Mouse (Mus musculus): ENCODE results near the gene Myh14.

The Myh14 gene

GRCm38 (mm10) chr7:44630437-44630836, 40.2 kb downstream of the Myh14 start:
- DNase-seq (ENCODE audit: low spot score): no peak

GRCm38 (mm10) chr7:44628402-44629034, 42.1 kb downstream of the Myh14 start:
- no peak for DNase-seq (ENCODE audit: low spot score)

- DNase-seq (ENCODE audit: low spot score): no peak
Measured at GRCm38 (mm10) chr7:44626966-44627365, 43.7 kb downstream of the Myh14 start.

- DNase-seq (ENCODE audit: low spot score): no peak
Measured at GRCm38 (mm10) chr7:44626068-44626385, 44.6 kb downstream of the Myh14 start.

GRCm38 (mm10) chr7:44625241-44626067, 45.2 kb downstream of the Myh14 start:
- DNase-seq (ENCODE audit: low spot score): no peak

GRCm38 (mm10) chr7:44624828-44625227, 45.8 kb downstream of the Myh14 start:
- no peak for DNase-seq (ENCODE audit: low spot score)

- no peak for DNase-seq (ENCODE audit: low spot score)
Measured at GRCm38 (mm10) chr7:44624543-44624826, 46.2 kb downstream of the Myh14 start.

GRCm38 (mm10) chr7:44623714-44624542, 46.7 kb downstream of the Myh14 start:
- no peak for DNase-seq (ENCODE audit: low spot score)

- no peak for DNase-seq (ENCODE audit: low spot score)
Measured at GRCm38 (mm10) chr7:44617059-44617458, 53.6 kb downstream of the Myh14 start.

GRCm38 (mm10) chr7:44615987-44616386, 54.7 kb downstream of the Myh14 start:
- no peak for DNase-seq (ENCODE audit: low spot score)

- no peak for DNase-seq (ENCODE audit: low spot score)
Measured at GRCm38 (mm10) chr7:44615309-44615708, 55.3 kb downstream of the Myh14 start.

GRCm38 (mm10) chr7:44614041-44614688, 56.5 kb downstream of the Myh14 start:
- DNase-seq (ENCODE audit: low spot score): no peak

GRCm38 (mm10) chr7:44612192-44612591, 58.5 kb downstream of the Myh14 start:
- DNase-seq (ENCODE audit: low spot score): no peak

- no peak for DNase-seq (ENCODE audit: low spot score)
Measured at GRCm38 (mm10) chr7:44606171-44606901, 64.3 kb downstream of the Myh14 start.

GRCm38 (mm10) chr7:44605436-44605835, 65.2 kb downstream of the Myh14 start:
- DNase-seq (ENCODE audit: low spot score): no peak

GRCm38 (mm10) chr7:44604619-44605018, 66.0 kb downstream of the Myh14 start:
- DNase-seq (ENCODE audit: low spot score): no peak

- peak; percentile 52 for DNase-seq (ENCODE audit: low spot score)
Measured at GRCm38 (mm10) chr7:44604139-44604606, 66.5 kb downstream of the Myh14 start.

GRCm38 (mm10) chr7:44603186-44603855, 67.3 kb downstream of the Myh14 start:
- no peak for DNase-seq (ENCODE audit: low spot score)

GRCm38 (mm10) chr7:44602443-44602842, 68.2 kb downstream of the Myh14 start:
- DNase-seq (ENCODE audit: low spot score): no peak

GRCm38 (mm10) chr7:44601646-44602045, 69.0 kb downstream of the Myh14 start:
- DNase-seq (ENCODE audit: low spot score): no peak

GRCm38 (mm10) chr7:44600691-44601262, 69.9 kb downstream of the Myh14 start:
- no peak for DNase-seq (ENCODE audit: low spot score)

Measured in adipocyte (in vitro differentiated cells).